Mouse (Mus musculus): ENCODE measurements at regions not wholly inside any gene's neighbourhood (a gene's known extent, or its start where the extent isn't known, plus 50 kb on each side); places are given as distances from the start of the nearest gene placed in this dataset.
A peak's percentile ranks its signal among the peaks of the same experiment; 100 is the strongest.

DNA sequence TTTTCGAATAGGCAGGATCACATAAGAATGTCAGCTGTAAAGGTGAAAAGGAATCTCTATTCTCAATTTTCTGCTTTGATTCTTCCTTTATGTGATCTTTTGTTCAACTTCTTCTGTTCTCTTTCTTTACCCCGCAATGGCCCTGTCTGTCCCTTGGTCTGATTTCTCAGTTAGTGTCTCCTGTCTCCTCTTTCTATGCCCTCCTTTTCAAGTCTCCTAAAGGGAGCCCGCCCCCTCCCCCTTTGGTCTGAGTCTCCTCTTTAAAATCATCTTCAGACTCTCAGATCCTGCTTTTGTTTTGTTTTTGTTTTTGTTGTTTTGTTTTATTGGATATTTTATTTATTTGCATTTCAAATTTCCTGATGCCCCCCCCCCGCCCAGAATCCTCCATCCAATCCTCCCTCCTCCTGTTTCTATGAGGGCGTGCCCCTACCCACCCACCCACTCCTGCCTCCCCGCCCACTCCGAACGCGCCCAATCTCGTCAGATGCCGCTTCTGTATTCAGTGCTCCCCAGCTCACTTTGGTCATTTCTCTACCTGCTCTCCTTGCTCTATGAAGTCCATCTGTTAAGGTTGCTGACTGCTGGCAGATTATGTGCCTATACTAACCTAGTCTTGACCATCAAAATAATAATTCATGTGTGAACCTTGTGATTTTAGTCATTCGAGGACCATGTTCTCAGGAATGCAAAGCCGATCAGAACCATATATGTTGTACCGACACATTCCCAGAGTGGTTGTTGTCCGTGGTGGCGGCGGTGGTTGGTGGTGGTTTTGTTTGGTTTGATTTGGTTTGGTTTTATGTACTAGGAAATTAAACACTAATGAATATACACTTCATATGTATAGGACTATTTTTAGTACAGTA is 487.9 kb upstream of the Adam24 start:
- 40% methylated on average over 17 of the region's 17 CpGs for WGBS
- Histone ChIP-seq H3K4me1 (ENCODE audit: control insufficient read depth, insufficient read depth, low read length) (no peaks in the 10 kb centered on the region), H3K27me3 (replicated peaks; ENCODE audit: control insufficient read depth, insufficient read depth, low read length) (no peaks in the 10 kb centered on the region), H3K4me3 (ENCODE audit: insufficient read depth, low read depth, low read length) (no peak overlapping the region), H3K27ac (ENCODE audit: insufficient read depth, low read depth, low read length) (no peak overlapping the region), H3K36me3 (ENCODE audit: control insufficient read depth, insufficient read depth, low read length) (no peaks in the 10 kb centered on the region)
- TF ChIP-seq CTCF (conservative IDR thresholded peaks at IDR 0.05; ENCODE audit: insufficient read depth, insufficient read length, low read depth, low read length) (no peak), POLR2A (IDR thresholded peaks at IDR 0.05; ENCODE audit: low read depth, low read length) (no peak)
- no peak for DNase-seq

DNA sequence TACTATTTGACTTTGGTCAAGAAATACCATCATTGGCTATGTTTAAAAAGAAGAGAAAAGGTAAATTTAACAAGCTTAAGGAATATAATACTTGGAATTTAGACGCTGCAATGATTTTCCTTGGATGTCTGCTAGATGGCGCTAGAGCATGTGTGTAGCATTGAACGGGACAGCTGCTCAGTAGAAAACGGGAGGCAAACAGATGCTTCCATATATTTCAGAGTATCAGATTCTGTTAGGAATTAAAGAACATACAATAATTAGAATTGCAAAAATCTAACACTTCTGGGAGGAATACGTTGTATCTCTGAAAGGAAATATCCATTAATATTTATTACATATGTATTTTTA is 487.3 kb upstream of the Adam24 start:
- H3K27me3 ChIP-seq (replicated peaks; ENCODE audit: control insufficient read depth, insufficient read depth, low read length), result no peaks in the 10 kb centered on the region
- H3K36me3 ChIP-seq (ENCODE audit: control insufficient read depth, insufficient read depth, low read length), result no peaks in the 10 kb centered on the region
- H3K27ac ChIP-seq (ENCODE audit: insufficient read depth, low read depth, low read length), result no peak overlapping the region
- no peaks in the 10 kb centered on the region for H3K4me1 ChIP-seq (ENCODE audit: control insufficient read depth, insufficient read depth, low read length)
- TF ChIP-seq CTCF (conservative IDR thresholded peaks at IDR 0.05; ENCODE audit: insufficient read depth, insufficient read length, low read depth, low read length) (peak; percentile 70), POLR2A (IDR thresholded peaks at IDR 0.05; ENCODE audit: low read depth, low read length) (no peak)
- WGBS, result 3% methylated on average over 5 of the region's 5 CpGs
- no peak overlapping the region for H3K4me3 ChIP-seq (ENCODE audit: insufficient read depth, low read depth, low read length)
- peak; percentile 31 for DNase-seq

DNA sequence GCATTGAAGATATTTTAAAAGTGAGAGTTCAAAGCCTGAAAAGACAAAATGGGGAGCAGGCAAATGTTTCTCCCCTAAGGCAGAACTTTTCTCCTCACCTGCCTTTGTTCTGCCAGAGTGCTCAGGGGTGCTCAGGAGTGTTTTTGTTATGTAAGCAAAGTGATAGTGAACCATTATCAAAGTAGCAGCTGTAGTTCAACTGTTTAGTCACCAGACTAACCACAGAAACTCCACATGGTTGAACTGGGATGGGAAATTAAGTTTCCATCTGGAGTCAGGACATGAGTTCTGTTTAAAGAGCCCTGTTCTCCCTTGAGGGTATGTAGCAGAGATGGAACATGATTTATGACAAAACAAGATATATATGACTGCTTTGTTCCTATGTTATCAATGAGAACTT is 482.6 kb upstream of the Adam24 start:
- DNase-seq, result no peak
- Histone ChIP-seq H3K4me1 (ENCODE audit: control insufficient read depth, insufficient read depth, low read length) (no peaks in the 10 kb centered on the region), H3K27me3 (replicated peaks; ENCODE audit: control insufficient read depth, insufficient read depth, low read length) (no peaks in the 10 kb centered on the region), H3K36me3 (ENCODE audit: control insufficient read depth, insufficient read depth, low read length) (no peaks in the 10 kb centered on the region), H3K27ac (ENCODE audit: insufficient read depth, low read depth, low read length) (no peak overlapping the region), H3K4me3 (ENCODE audit: insufficient read depth, low read depth, low read length) (no peak overlapping the region)
- no peak for TF ChIP-seq POLR2A (IDR thresholded peaks at IDR 0.05; ENCODE audit: low read depth, low read length)
- TF ChIP-seq CTCF (conservative IDR thresholded peaks at IDR 0.05; ENCODE audit: insufficient read depth, insufficient read length, low read depth, low read length), result no peak

DNA sequence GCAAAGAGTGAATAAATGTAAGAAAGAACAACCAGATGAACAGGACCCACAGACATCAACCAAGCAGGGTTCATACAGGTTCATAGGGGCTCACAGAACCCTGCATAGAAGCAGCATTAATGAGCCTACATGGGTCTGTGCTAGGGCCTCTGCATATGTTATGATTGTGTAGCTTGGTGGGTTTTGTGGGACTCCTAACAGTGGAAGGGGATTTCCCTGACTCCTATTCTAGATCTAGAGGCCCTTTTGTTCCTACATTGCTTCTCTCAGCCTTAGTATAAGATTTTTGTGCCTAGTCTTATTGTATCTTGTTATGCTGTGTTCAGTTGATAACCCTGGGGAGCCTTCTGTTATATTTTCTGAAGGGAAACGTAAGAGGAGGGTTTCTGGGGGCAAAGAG is 481.7 kb upstream of the Adam24 start:
- WGBS, result 41% methylated on average over 1 of the region's 1 CpGs
- H3K36me3 ChIP-seq (ENCODE audit: control insufficient read depth, insufficient read depth, low read length), result no peaks in the 10 kb centered on the region
- no peaks in the 10 kb centered on the region for H3K27me3 ChIP-seq (replicated peaks; ENCODE audit: control insufficient read depth, insufficient read depth, low read length)
- no peaks in the 10 kb centered on the region for H3K4me1 ChIP-seq (ENCODE audit: control insufficient read depth, insufficient read depth, low read length)
- H3K4me3 ChIP-seq (ENCODE audit: insufficient read depth, low read depth, low read length), result no peak overlapping the region
- DNase-seq, result no peak
- H3K27ac ChIP-seq (ENCODE audit: insufficient read depth, low read depth, low read length), result no peak overlapping the region
- TF ChIP-seq CTCF (conservative IDR thresholded peaks at IDR 0.05; ENCODE audit: insufficient read depth, insufficient read length, low read depth, low read length) (no peak), POLR2A (IDR thresholded peaks at IDR 0.05; ENCODE audit: low read depth, low read length) (no peak)

DNA sequence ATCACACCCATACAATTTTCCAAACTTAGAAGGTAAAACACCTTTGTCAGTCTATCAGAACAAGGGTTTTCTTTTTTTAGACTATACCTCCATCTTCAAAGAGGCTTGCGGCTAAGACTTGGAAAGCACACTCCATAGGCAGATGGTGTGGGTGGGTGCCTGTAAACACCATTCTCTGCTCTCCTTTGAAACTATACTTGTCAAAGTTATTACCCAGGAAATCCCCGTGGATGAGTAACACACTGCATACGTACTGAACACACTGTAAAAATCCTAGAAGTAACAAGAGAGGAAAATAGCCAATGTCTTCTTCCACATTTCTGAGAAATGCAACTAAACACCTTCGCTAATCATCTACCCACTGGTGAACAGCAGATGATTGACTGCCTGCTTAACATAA is 464.0 kb upstream of the Adam24 start:
- no peak overlapping the region for H3K27ac ChIP-seq (ENCODE audit: insufficient read depth, low read depth, low read length)
- H3K36me3 ChIP-seq (ENCODE audit: control insufficient read depth, insufficient read depth, low read length), result no peaks in the 10 kb centered on the region
- no peak for DNase-seq
- H3K4me1 ChIP-seq (ENCODE audit: control insufficient read depth, insufficient read depth, low read length), result no peaks in the 10 kb centered on the region
- no peak overlapping the region for H3K4me3 ChIP-seq (ENCODE audit: insufficient read depth, low read depth, low read length)
- WGBS, result 69% methylated on average over 4 of the region's 4 CpGs
- no peaks in the 10 kb centered on the region for H3K27me3 ChIP-seq (replicated peaks; ENCODE audit: control insufficient read depth, insufficient read depth, low read length)
- TF ChIP-seq CTCF (conservative IDR thresholded peaks at IDR 0.05; ENCODE audit: insufficient read depth, insufficient read length, low read depth, low read length) (no peak), POLR2A (IDR thresholded peaks at IDR 0.05; ENCODE audit: low read depth, low read length) (no peak)

DNA sequence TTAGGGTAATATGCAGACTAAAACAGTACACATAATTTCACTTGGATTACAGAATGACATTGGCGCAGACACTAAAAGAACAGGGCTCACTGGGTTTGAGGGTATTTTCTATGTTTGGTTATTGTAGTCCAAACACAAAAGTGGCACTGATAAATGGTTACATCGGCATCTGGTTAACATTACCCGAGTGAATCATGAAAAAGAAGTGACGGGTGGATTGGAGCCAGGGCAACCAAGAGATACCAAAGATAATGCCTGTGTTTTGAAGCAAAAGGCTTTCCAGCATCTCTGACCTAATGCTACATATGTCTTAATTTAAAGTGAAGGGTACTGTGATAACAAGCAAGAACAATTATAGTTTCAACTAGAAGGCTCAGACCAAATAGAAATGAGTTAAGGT is 451.4 kb upstream of the Adam24 start:
- DNase-seq, result no peak
- Histone ChIP-seq H3K27me3 (replicated peaks; ENCODE audit: control insufficient read depth, insufficient read depth, low read length) (no peaks in the 10 kb centered on the region), H3K36me3 (ENCODE audit: control insufficient read depth, insufficient read depth, low read length) (no peaks in the 10 kb centered on the region), H3K4me1 (ENCODE audit: control insufficient read depth, insufficient read depth, low read length) (no peaks in the 10 kb centered on the region), H3K4me3 (ENCODE audit: insufficient read depth, low read depth, low read length) (no peak overlapping the region), H3K27ac (ENCODE audit: insufficient read depth, low read depth, low read length) (no peak overlapping the region)
- TF ChIP-seq POLR2A (IDR thresholded peaks at IDR 0.05; ENCODE audit: low read depth, low read length), result no peak
- TF ChIP-seq CTCF (conservative IDR thresholded peaks at IDR 0.05; ENCODE audit: insufficient read depth, insufficient read length, low read depth, low read length), result no peak
- 56% methylated on average over 4 of the region's 4 CpGs for WGBS

DNA sequence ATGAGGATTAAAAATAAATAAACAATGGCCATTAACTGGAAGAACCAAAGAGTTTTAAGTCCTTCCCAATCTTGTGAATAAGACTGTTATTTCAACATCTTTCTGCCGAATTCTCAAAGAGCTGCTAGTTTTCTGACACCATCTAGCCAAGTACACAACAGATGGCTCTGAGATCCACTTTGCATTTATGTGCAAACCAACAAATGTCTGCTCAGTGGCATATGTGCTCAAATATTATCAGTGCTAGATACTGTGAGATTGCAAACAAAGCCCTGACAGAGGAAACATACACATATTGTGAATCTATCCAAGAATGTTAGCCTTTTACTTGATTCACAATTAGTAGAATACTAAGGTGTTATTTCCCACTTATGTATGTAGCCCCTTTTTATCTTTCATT is 447.6 kb upstream of the Adam24 start:
- 71% methylated on average over 1 of the region's 1 CpGs for WGBS

More for the DNA sequence above, 447.6 kb upstream of the Adam24 start:
- TF ChIP-seq POLR2A (IDR thresholded peaks at IDR 0.05; ENCODE audit: low read depth, low read length) (no peak), CTCF (conservative IDR thresholded peaks at IDR 0.05; ENCODE audit: insufficient read depth, insufficient read length, low read depth, low read length) (no peak)
- H3K4me1 ChIP-seq (ENCODE audit: control insufficient read depth, insufficient read depth, low read length), result no peaks in the 10 kb centered on the region
- DNase-seq, result no peak
- H3K36me3 ChIP-seq (ENCODE audit: control insufficient read depth, insufficient read depth, low read length), result no peaks in the 10 kb centered on the region
- no peak overlapping the region for H3K4me3 ChIP-seq (ENCODE audit: insufficient read depth, low read depth, low read length)
- H3K27ac ChIP-seq (ENCODE audit: insufficient read depth, low read depth, low read length), result no peak overlapping the region
- H3K27me3 ChIP-seq (replicated peaks; ENCODE audit: control insufficient read depth, insufficient read depth, low read length), result no peaks in the 10 kb centered on the region
